ENCODE assay signal across 9 mouse cellular contexts in the genomic region with DNA sequence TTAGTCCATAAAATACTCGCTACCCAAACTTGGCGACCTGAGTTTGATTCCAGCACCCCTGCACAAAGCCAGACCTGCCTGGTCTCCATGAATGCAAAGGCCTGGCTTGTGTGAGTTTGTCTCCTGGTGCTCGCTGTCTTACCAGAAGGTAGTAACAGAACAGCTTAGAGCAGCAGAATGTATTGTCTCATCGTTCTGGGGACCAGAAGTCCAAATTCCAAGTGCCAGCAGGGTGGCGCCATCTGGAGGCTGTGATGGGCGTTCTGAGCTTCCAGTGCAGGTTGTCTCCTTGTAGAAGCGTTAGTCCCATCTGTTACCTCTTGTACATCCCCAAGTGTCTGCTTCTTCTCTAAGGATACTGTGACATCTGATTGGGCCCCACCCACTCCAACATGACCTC. TPM values are rescaled to one million over a fixed set of nuclear protein-coding genes. Genes with fewer than 3 reads are reported as not detected.
A peak's percentile ranks its signal among the peaks of the same experiment; 100 is the strongest.
DNase-seq lines count a peak whose midpoint lies in the region; TF ChIP-seq lines count a peak whose summit lies in the region.
"Had no signal": no experiment of that assay in that cellular context is flagged by ENCODE, and none has a peak within 500 bp of the region (broad histone marks: within the 10 kb centered on the region; RNA-seq: fewer than 3 reads in every experiment).

No protein-coding gene starts in this region.

- peak; percentile 57 for TF ChIP-seq RAD21 in MEL (IDR thresholded peaks at IDR 0.05; ENCODE audit: low read depth, low read length)

- no peak for TF ChIP-seq EP300 in MEL (IDR thresholded peaks at IDR 0.05; ENCODE audit: low read depth in 1 of 2, low read length in 2 of 2)

- peaks cover 2 to 18% of the 10 kb centered on the region in 2 experiments; a peak in 3 of 4 replicates for H3K4me1 ChIP-seq in MEL (ENCODE audit: control insufficient read depth in 1 of 2, insufficient read depth in 2 of 2, low read length in 2 of 2)
- no peaks in the 10 kb centered on the region for H3K4me1 ChIP-seq in kidney, adult 2 months (ENCODE audit: control insufficient read depth, insufficient read depth, low read length)
- peaks cover 26% of the 10 kb centered on the region for H3K4me1 ChIP-seq in midbrain, embryonic 10.5 days

- peak; percentile 28 to 38 for DNase-seq in frontal cortex, postnatal 36 days (ENCODE audit: low spot score in 2 of 2)
- no peak for DNase-seq in frontal cortex, postnatal 25 days (ENCODE audit: low spot score in 2 of 2)
- peak; percentile 79 for DNase-seq in MEL (ENCODE audit: low read depth, low spot score)
- DNase-seq in embryo, embryonic 11 days, result peak; percentile 67
- DNase-seq in kidney, adult 2 months, result peak; percentile 47
- DNase-seq in midbrain, embryonic 10.5 days (ENCODE audit: low spot score), result peak; percentile 62
- DNase-seq in thymus, postnatal 25 days, result peak; percentile 30
- DNase-seq in gastrocnemius, postnatal 10 days, result no peak

- no peak overlapping the region for H3K27ac ChIP-seq in MEL (ENCODE audit: control insufficient read depth, low read depth, low read length)
- H3K27ac ChIP-seq in kidney, adult 2 months (ENCODE audit: insufficient read depth, low read depth, low read length), result no peak overlapping the region
- H3K27ac ChIP-seq in midbrain, embryonic 10.5 days (replicated peaks), result peak overlapping the region; percentile 83
- H3K27ac ChIP-seq: heart, embryonic 13.5 days had no signal

- H3K79me2 ChIP-seq in MEL (ENCODE audit: control insufficient read depth, insufficient read depth, low read length, poor library complexity), result no peaks in the 10 kb centered on the region; the same call in 1 of the 2 replicates

- WGBS in kidney, adult 2 months, result 30% methylated on average over 7 of the region's 7 CpGs
- 38% methylated on average over 7 of the region's 7 CpGs for WGBS in midbrain, embryonic 10.5 days

- no peaks in the 10 kb centered on the region for H3K9me3 ChIP-seq in MEL (replicated peaks; ENCODE audit: insufficient read depth, low read length)
- no peaks in the 10 kb centered on the region for H3K9me3 ChIP-seq in midbrain, embryonic 10.5 days (replicated peaks)
- H3K9me3 ChIP-seq: heart, embryonic 13.5 days had no signal

- no peak overlapping the region for H3K4me3 ChIP-seq in MEL (ENCODE audit: control insufficient read depth in 1 of 2, insufficient read depth in 1 of 2, low read depth in 2 of 2, low read length in 2 of 2)
- no peak overlapping the region for H3K4me3 ChIP-seq in kidney, adult 2 months (ENCODE audit: insufficient read depth, low read depth, low read length)
- H3K4me3 ChIP-seq in midbrain, embryonic 10.5 days, result 0 out of 2 replicates have a peak overlapping the region, but pooled peaks have one; percentile 27
- H3K4me3 ChIP-seq: heart, embryonic 13.5 days had no signal

- H3K36me3 ChIP-seq in MEL (ENCODE audit: control insufficient read depth in 1 of 2, insufficient read depth in 2 of 2, low read length in 2 of 2), result peaks cover 0 to 10% of the 10 kb centered on the region in 2 experiments; a peak in 2 of 4 replicates
- no peaks in the 10 kb centered on the region for H3K36me3 ChIP-seq in kidney, adult 2 months (ENCODE audit: control insufficient read depth, insufficient read depth, low read length)
- no peaks in the 10 kb centered on the region for H3K36me3 ChIP-seq in midbrain, embryonic 10.5 days
- H3K36me3 ChIP-seq: heart, embryonic 13.5 days had no signal

- peak; percentile 74 to 94 (median 89) for TF ChIP-seq CTCF in MEL (IDR thresholded peaks at IDR 0.05 in 2 of 3, conservative IDR thresholded peaks at IDR 0.05 in 1 of 3; ENCODE audit: control insufficient read depth in 1 of 3, insufficient read depth in 1 of 3, low read depth in 2 of 3, low read length in 3 of 3, poor library complexity in 1 of 3, severe bottlenecking in 1 of 3)
- peak; percentile 71 for TF ChIP-seq CTCF in kidney, adult 2 months (conservative IDR thresholded peaks at IDR 0.05; ENCODE audit: insufficient read depth, insufficient read length, low read depth, low read length)

- H3K9ac ChIP-seq in MEL (ENCODE audit: control insufficient read depth, low read depth, low read length, poor library complexity, severe bottlenecking), result no peak overlapping the region

- no peak for TF ChIP-seq POLR2A in MEL (IDR thresholded peaks at IDR 0.05; ENCODE audit: control insufficient read depth in 1 of 2, insufficient read depth in 1 of 2, low read depth in 1 of 2, low read length in 2 of 2, poor library complexity in 1 of 2)
- TF ChIP-seq POLR2A in kidney, adult 2 months (IDR thresholded peaks at IDR 0.05; ENCODE audit: low read depth, low read length), result no peak

- H3K27me3 ChIP-seq in MEL (ENCODE audit: control insufficient read depth in 1 of 2, insufficient read depth in 2 of 2, low read length in 2 of 2), result no peaks in the 10 kb centered on the region
- no peaks in the 10 kb centered on the region for H3K27me3 ChIP-seq in kidney, adult 2 months (replicated peaks; ENCODE audit: control insufficient read depth, insufficient read depth, low read length)
- H3K27me3 ChIP-seq in midbrain, embryonic 10.5 days (ENCODE audit: low read depth, poor library complexity, severe bottlenecking), result peaks cover 17% of the 10 kb centered on the region
- H3K27me3 ChIP-seq: heart, embryonic 13.5 days had no signal

TF ChIP-seq in MEL, 35 proteins besides CTCF, POLR2A, EP300 and RAD21:
- TF ChIP-seq KAT2A (conservative IDR thresholded peaks at IDR 0.05; ENCODE audit: low read depth, low read length) (no peak), ETS1 (IDR thresholded peaks at IDR 0.05; ENCODE audit: low read depth, low read length) (no peak), SMC3 (IDR thresholded peaks at IDR 0.05; ENCODE audit: low read depth, low read length) (peak; percentile 67), MYC (IDR thresholded peaks at IDR 0.05; ENCODE audit: low read depth, low read length) (no peak), MYB (IDR thresholded peaks at IDR 0.05; ENCODE audit: low read depth, low read length) (no peak), POLR2AphosphoS2 (IDR thresholded peaks at IDR 0.05; ENCODE audit: low read length) (no peak), ZC3H11A (IDR thresholded peaks at IDR 0.05; ENCODE audit: low read depth, low read length) (peak; percentile 24; the same call in 1 of the 2 replicates), MAX (IDR thresholded peaks at IDR 0.05; ENCODE audit: low read length) (no peak)
TF ChIP-seq in MEL: peak in this region for 2.

RNA-seq across cellular contexts. Expression of gene Sec14l1, which starts 57.5 kb away (rescaled TPM):
- total RNA-seq in MEL (2012; rRNA removed), result 42.0 and 44.6 TPM in 2 replicates
- polyA plus RNA-seq in MEL (2012; ENCODE audit: insufficient read depth in 1 of 2, insufficient read length in 2 of 2, low read depth in 1 of 2, low replicate concordance in 2 of 2, missing spikeins in 1 of 2), result 10 to 100 TPM in 1 of 2 experiments, not detected in 1; 55.9 TPM
- 49.1 and 52.2 TPM in 2 replicates for polyA plus RNA-seq in kidney, adult 2 months (2012; rRNA removed)
- polyA plus RNA-seq in midbrain, embryonic 10.5 days (2016; fragmentation: Nextera tagmentation; extraction: Ambion mirVana), result 49.9 and 58.0 TPM in 2 replicates
- total RNA-seq in gastrocnemius, postnatal 10 days (2021), result 10 to 100 TPM; 91.6 to 93.4 TPM

Comparison
In these comparisons a context has a peak if more than half of its experiments do, and no peak if none do; other contexts are left out.
1. DNase-seq: peak in frontal cortex, postnatal 36 days (2 of 2), MEL (single experiment), embryo, embryonic 11 days (single experiment), kidney, adult 2 months (single experiment), midbrain, embryonic 10.5 days (single experiment) and thymus, postnatal 25 days (single experiment); none in frontal cortex, postnatal 25 days (0 of 2) and gastrocnemius, postnatal 10 days (single experiment).